Mouse (Mus musculus) hindbrain, embryonic 16.5 days (tissue): ENCODE measurements at regions not wholly inside any gene's neighbourhood (a gene's known extent, or its start where the extent isn't known, plus 50 kb on each side); places are given as distances from the start of the nearest gene placed in this dataset.

Experiments
- ATAC-seq: fragments of 200-750 bp; cut with Nextera tagmentation; 2 replicates; pipeline ENCODE4 v1.8.0; 2017; ENCODE audit warnings: moderate TSS enrichment, moderate library complexity
- H3K27ac ChIP-seq: fragments of 300-500 bp; sonication (generic); 2 replicates; pipeline ENCODE4 v1.5.1; 2014; ENCODE audit warnings: low read depth, mild to moderate bottlenecking, control low read depth, low read length, moderate library complexity
- H3K27me3 ChIP-seq: fragments of 300-500 bp; sonication (generic); replicated peaks from 2 replicates; pipeline ENCODE4 v1.6.1; 2014; ENCODE audit warnings: low read length; ENCODE audit not compliant: control insufficient read depth, insufficient read depth
- H3K36me3 ChIP-seq: fragments of 300-500 bp; sonication (generic); 2 replicates; pipeline ENCODE4 v1.6.1; 2014; ENCODE audit warnings: mild to moderate bottlenecking, low read length, moderate library complexity, mixed read lengths; ENCODE audit not compliant: control insufficient read depth, insufficient read depth
- H3K4me1 ChIP-seq: fragments of 300-500 bp; sonication (generic); 2 replicates; pipeline ENCODE4 v1.6.1; 2014; ENCODE audit warnings: low read depth, low read length; ENCODE audit not compliant: control insufficient read depth, insufficient read depth
- H3K4me2 ChIP-seq: fragments of 300-500 bp; sonication (generic); 2 replicates; pipeline ENCODE4 v1.6.1; 2014; ENCODE audit warnings: mild to moderate bottlenecking, low read length, control low read depth, moderate library complexity
- H3K4me3 ChIP-seq: fragments of 300-500 bp; sonication (generic); 2 replicates; pipeline ENCODE4 v1.5.1; 2014; ENCODE audit warnings: mild to moderate bottlenecking, low read length, control low read depth, moderate library complexity
- H3K9ac ChIP-seq: fragments of 300-500 bp; sonication (generic); 2 replicates; pipeline ENCODE4 v1.6.1; 2014; ENCODE audit warnings: low read depth, mild to moderate bottlenecking, control low read depth, low read length, moderate library complexity
- H3K9me3 ChIP-seq: fragments of 300-500 bp; sonication (generic); 2 replicates; pipeline ENCODE4 v1.6.1; 2014; ENCODE audit warnings: mild to moderate bottlenecking, low read length, moderate library complexity; ENCODE audit not compliant: control insufficient read depth
- WGBS: fragments of 180-500 bp; shearing (Covaris S2); extraction: QIAGEN DNeasy Blood & Tissue Kit; methylation state at CpG from one replicate; pipeline ENCODE4 v1.1.7; 2014; 5-methylcytosine and 5-hydroxymethylcytosine counted together

DNA sequence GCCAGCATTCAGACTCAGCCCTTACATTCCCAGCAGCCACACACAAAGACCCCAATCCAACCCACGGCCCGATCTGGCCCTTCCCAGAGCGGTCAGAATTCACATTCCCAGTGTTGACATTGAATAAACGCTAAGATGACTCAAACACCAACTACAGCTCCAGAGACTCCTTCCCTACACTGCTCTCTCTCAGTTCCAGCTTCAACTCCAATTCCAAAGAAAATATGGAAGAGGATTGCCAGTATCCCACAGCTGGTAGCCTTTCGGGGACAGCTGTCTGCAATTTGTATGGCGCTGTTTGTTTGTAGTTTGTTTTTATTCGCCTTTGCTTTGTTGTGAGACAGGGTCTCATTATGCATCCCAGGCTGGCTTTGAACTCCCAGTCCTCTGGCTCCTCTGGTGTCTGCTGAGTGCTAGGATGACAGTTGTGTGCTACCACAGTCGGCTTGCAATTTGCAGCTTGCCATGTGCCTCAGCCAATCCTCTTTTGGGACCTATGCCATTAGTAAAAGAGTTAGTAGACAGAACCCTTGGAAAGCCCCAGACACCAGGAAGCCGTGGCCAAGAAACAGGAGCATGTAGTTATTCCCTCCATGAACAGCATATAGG is 51.0 kb upstream of the Pkdcc start:
- no peak overlapping the region for H3K9ac ChIP-seq
- H3K4me3 ChIP-seq, result no peak overlapping the region
- H3K9me3 ChIP-seq, result no peaks in the 10 kb centered on the region
- no peaks in the 10 kb centered on the region for H3K27me3 ChIP-seq
- H3K4me2 ChIP-seq, result no peak overlapping the region
- H3K4me1 ChIP-seq, result peaks cover 5% of the 10 kb centered on the region
- ATAC-seq, result no peak
- H3K36me3 ChIP-seq, result no peaks in the 10 kb centered on the region
- WGBS, result 48% methylated on average over 9 of the region's 9 CpGs
- H3K27ac ChIP-seq, result no peak overlapping the region

GRCm38 (mm10) chr17:83164728-83165127 is 50.4 kb upstream of the Pkdcc start:
- no peaks in the 10 kb centered on the region for H3K36me3 ChIP-seq
- peaks cover 5% of the 10 kb centered on the region for H3K4me1 ChIP-seq
- no peak overlapping the region for H3K9ac ChIP-seq
- no peak overlapping the region for H3K4me2 ChIP-seq
- H3K27ac ChIP-seq, result no peak overlapping the region
- no peak overlapping the region for H3K4me3 ChIP-seq
- WGBS, result 22% methylated on average over 4 of the region's 4 CpGs
- no peaks in the 10 kb centered on the region for H3K27me3 ChIP-seq
- H3K9me3 ChIP-seq, result no peaks in the 10 kb centered on the region
- ATAC-seq, result no peak

DNA sequence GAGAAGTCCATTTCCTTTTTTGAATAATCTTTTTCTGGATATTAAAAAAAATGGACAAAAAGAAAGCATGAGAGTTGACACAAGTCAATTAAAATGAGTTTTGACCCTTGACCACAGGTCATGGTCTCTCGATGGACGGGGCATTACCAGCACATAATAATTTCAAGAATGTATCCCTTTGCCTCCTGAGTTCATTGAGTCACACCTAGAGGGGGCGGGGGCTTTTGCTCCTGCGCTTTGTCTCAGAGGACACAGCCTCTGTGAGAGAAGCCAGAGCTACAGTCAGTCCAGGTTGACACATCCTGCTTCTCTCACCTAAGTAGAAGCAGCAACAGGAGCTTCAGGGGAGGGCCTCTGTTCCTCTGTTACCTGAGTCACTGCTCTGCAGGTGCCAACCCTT is 50.0 kb upstream of the Pkdcc start:
- no peak overlapping the region for H3K4me2 ChIP-seq
- no peak overlapping the region for H3K4me3 ChIP-seq
- H3K27me3 ChIP-seq, result no peaks in the 10 kb centered on the region
- H3K9ac ChIP-seq, result no peak overlapping the region
- peaks cover 5% of the 10 kb centered on the region for H3K4me1 ChIP-seq
- H3K27ac ChIP-seq, result no peak overlapping the region
- WGBS, result 69% methylated on average over 4 of the region's 4 CpGs
- H3K36me3 ChIP-seq, result no peaks in the 10 kb centered on the region
- no peaks in the 10 kb centered on the region for H3K9me3 ChIP-seq
- no peak for ATAC-seq
